Mouse (Mus musculus) brain, embryonic 18.5 days (tissue): ENCODE data around the gene Bpifb2.
"Not testable (repeated sequence)": the region's sequence is repeated elsewhere in the genome, so short reads cannot be mapped to it uniquely, and the experiment has no call there.

Source experiments
- DNase-seq: peaks from one replicate; pipeline ENCODE4 v3.0.0-alpha.2; 2012; ENCODE audit warnings: low read depth, low spot score

Gene Bpifb2

DNA sequence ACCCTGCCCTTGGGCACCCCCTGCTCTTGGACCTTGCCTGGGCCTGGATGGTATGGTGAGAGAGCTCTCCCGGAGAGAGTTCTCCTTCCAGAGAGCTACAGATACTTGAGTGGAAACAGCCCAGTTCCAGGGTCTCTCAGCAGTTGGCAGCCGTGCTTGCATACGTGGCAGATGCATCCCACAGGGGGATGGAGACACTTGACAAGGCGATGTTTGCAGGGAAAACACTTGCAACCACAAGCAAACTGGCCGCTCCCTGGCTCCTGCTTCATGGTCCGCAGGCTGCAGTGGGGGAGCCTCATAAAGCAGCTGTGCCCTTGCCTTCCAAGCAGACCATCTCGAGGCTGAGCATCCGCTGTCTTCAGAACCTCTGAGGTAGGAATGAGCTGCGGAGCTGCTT lies at the start of gene Bpifb2:
Gene Bpifb2 (plus strand): TSS at position 301 of the 400 bp plus-strand sequence.
- DNase-seq = no peak

DNA sequence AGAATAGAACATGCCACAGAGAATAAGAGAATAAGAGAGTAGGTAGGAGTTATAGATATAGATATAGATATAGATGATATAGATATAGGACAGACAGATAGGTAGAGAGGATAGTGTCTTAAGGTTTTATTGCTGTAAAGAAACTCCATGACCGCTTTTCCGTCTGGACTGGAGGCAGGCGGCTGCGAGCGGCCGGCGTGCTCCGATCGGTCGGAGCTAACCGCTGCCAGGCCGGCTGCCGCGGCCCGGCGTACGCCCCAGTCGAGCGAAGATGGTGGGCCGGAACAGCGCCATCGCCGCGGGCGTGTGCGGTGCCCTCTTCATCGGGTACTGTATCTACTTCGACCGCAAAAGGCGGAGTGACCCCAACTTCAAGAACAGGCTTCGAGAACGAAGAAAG lies 48.9 kb upstream of the Bpifb2 start:
- not testable (repeated sequence) for DNase-seq

DNA sequence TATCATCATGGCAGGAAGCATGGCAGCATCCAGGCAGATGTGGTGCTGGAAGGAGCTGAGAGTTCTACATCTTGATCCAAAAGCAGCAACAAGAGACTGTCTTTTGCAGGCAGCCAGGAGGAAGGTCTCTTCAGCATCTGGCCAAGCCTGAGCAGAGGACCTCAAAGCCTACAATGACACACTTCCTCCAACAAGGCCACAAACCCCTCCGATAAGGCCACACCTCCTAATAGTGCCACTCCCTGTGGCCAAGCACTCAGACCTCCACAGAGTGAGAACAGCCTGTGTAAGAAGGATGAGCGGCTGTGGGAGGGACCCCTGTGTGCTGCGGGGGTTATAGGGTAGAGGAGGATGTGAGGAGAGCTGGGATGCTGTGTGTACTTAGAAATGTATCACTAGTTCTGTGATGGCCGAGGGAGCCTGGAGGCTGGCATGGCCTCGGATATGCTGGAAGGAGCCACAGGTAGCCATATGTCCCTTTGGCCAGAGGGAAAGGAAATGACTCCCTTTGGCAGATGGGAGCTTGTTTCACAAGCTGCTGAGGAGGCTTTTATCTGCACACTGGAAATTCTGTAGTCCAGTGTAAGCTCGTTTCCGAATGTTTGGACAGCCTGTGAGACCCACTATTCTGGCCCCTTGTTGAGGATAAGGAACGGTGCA lies 47.5 kb upstream of the Bpifb2 start:
- no peak for DNase-seq

DNA sequence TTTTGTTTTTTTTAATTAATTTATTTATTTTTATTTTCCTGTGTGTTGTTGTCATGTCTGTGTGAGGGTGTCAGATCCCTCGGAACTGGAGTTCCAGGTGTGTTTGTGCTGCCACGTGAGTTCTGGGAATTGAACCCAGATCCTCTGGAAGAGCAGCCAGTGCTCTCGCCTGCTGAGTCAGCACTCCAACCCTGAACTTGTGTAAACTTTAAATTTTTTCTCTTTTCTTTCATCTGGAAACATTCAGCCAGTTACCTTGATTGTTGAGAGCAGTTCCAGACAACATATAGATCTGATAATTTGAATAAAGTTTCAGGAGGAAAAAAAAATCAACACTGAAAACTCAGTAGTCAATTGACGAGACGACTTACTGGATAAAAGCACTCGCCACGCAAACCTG lies 46.1 kb upstream of the Bpifb2 start:
- no peak for DNase-seq

DNA sequence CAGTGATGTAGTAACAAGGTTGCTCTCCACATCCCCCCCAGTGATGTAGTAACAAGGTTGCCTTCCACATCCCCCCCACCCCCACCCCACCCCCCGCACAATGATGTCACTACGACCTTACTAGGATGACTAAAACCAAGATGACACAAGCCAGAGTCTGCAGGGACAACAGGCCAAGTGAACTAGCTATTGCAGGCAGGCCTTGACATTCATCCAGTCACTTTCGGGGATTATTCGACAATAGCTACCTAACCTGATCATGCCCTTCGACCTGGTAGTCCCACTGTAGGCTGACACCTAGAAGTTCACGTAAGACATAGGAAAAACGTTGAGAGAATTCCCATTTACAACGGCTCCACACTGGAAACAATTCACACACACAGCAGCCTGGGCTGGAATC lies 41.6 kb upstream of the Bpifb2 start:
- no peak for DNase-seq

DNA sequence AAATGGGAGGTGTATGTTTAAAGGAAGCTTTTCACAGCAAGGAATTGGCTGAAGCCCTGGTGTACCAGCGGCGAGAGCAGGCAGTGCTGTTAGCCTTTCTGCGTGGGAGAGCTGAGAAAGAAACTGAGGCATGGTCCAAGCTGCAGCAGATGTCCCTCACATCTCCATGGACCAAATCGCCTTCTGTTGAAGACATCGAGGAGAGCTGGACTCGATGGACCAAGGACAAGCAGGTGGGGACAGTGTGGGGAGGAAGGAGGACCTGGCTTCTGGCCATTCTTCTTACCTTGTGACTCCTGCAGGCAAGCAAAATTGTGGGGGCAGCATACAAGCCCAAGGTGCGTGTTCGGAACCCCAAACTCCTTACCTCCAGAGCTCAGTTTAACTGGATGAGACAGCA lies 32.0 kb upstream of the Bpifb2 start:
- no peak for DNase-seq

DNA sequence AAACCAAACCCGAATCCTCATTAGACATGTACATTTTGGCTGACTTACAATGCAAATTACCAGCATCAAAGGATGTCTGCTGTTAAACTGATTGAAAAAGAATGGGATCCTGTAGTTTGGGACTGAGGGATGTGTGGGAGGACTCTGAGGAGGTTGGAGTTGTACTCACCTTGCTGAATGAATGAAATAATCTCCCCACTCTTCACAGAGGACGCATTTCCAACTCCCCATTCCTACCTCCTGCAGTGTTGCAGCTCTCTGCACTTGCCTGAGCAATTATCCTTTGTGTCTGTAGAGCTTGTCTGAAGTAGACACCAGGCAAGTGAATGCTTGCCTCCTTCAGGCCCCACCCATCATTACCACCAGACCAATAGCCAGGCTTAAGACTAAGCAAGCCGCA lies 26.5 kb upstream of the Bpifb2 start:
- no peak for DNase-seq

DNA sequence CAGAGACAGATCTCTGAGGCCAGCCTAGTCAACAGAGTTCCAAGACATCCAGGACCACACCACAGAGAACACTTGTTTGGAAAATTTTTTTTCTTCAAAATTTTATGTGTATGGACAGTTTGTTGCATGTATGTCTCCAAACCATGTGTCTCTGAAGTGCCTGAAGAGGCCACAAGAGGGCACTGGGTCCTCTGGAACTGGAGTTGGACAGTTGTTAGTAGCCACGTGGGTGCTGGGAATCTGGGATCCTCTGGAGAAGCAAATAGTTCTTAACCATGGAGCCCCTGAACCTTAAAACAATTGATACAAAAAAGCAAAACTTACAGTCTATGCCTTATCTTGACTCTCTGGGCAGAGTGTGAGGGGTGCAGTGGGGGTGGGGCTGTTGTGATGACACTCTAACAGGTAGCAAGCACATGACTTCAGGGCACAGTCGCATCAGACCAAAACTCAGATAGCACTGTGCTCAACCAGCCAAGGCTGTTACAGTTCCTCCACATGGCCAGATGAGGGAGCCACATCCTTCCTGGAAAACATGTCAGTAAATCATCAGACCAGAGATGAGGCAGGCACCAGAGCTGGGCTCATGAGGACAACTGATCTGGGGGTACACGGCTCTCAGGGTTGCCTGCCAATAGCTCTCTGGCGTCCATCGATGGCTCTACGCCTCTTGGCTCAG lies 24.4 kb upstream of the Bpifb2 start:
- DNase-seq = no peak

DNA sequence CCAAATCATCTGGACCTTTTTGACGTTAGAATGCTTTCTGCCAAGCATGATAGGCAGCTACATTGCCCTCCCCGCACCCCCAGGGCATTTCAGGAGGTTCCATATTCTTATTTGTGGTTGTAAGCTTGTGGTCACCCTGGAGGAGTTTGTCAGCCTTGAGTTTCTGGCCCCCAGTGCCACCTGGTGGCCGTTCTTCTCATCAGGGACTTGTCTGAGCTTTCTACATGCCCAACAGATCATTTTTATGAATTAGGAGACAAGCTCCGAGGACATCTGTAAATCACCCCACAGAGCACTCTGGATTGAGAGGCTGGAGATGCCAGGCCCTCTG lies 23.9 kb upstream of the Bpifb2 start:
- no peak for DNase-seq

DNA sequence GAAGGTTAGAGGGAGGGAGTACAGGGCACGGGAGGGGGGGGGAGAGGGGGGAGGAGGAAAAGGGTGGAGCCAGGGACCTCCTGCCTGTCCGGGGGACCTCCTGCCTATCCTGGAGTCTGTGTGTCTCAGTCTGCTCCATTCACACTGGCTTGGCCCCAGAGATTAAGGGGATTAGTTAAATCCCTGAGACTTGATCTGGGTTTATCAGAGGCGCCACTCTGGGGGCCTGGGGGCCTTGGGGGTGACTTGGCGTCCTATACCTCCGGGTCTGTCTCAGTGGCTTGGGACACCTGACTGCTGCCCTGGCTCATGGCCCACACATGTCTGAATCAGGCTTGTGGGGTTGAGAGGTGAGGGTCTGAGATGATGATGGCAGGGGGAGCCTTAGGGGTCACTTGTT lies 21.3 kb upstream of the Bpifb2 start:
- no peak for DNase-seq

DNA sequence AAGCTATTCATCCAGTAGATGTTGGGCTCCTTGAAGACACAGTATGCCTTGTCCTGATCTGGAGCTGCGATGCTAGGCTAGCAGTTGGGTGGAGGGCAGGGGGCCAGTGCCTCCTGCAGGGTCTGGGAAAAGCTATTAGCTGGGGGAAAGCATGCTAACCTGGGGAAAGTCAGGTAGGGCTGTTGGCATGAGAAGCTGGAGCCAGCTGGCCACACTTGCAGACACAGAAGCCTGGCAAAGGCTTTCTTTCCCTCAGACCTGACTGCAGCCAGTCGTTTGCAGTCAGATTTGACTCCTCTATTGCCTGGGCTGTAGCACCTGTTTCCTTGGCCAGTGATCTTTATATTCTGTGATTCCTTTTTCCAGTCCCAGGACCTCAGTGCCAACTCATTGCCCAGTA lies 15.3 kb upstream of the Bpifb2 start:
- no peak for DNase-seq

DNA sequence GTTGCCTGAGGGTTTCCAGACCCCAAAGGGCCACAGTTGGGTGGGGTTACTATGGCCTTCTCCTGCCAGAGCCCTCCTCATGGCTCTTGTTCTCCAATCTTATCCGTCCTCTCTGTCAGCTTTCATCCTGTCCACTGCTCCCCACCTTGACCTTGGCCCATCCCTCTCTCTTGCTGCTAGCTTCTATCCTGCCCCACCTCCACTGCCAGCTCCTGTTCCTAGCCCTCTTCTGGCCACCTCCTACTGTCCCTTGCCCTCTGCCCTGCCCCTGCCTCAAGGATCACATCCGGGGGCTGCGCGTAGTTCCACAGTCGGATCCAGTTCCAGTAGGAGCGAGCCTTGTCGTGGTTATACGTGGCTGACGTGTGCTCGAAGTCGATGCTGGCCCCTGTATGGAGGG lies 14.5 kb upstream of the Bpifb2 start:
- DNase-seq = no peak

DNA sequence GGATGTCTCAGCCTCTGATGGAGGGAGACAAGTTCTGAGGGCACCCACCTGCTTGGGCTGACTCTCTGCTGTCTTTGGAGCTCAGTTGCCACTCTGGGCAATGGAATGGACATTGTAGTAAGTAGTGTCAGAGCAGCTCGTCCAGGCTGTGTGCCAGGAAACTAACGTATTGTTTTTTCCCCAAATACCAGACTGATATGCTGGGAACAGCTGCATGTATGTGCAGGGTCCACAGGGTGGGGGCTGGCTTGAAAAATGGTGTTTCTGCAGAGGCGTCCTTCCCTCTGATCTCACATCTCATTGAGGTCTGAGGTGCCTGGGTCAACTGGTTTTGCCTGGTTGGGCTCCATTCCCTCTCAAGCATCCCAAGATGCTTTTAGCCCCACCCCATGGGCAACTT lies 14.1 kb upstream of the Bpifb2 start:
- no peak for DNase-seq

DNA sequence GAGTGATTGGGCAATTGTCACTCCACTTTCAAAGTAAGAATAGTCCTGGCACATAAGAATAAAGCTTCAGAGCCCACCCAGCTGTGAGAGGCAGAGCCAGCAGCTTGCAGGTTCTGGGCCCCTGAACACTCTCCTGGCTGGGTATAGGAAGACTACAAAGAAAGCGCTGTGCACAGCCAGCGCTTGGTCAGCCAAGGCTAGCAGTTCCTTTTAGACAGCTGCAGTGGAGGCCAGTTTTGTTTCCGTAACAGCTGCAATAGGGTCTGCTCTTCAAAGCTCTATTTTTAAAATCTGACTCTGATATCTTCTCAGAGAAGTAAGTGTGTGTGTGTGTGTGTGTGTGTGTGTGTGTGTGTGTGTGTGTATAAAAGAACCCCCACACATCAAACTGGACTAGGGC lies 12.9 kb upstream of the Bpifb2 start:
- no peak for DNase-seq

DNA sequence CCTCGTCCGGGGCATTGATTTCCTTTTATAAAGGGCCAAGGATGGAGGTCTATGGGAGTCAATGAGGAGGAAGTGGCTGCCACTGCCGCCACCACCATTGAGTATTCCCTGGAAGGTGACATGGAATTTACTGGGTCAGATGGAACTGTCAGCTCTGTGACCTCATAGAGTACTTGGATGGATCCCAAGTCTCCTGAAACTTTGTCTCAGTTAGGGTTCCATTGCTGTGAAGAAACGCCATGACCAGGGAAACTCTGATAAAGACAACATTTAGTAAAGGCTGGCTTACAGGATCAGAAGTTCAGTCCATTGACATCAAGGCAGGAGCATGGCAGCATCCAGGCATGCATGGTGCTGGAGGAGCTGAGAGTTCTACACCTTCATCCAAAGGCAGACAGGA lies 3.9 kb upstream of the Bpifb2 start, which contains the start of gene Sun5:
Gene Sun5 (minus strand): TSS at position 101 of the 400 bp plus-strand sequence.
- DNase-seq = no peak

DNA sequence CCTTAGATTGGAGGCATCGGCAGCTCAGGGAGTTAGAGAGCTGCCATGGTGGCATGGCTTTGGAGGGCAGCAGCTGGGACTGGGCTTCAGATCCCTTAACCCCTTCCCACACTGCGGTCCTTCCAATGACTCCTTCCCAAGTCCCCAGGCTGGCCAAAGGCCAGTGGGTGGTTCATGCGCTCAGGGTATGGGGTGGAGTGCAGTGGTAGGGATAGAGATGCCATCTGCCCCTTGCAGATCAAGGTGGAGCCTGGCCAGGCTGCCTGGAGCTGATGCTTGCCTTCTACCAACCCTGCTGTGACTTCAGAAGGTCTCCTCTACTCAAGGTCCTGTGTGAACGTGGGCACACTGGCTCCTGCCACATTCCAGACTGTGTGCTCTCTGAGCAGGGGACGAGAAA lies 24.3 kb downstream of the Bpifb2 start:
- DNase-seq = no peak

DNA sequence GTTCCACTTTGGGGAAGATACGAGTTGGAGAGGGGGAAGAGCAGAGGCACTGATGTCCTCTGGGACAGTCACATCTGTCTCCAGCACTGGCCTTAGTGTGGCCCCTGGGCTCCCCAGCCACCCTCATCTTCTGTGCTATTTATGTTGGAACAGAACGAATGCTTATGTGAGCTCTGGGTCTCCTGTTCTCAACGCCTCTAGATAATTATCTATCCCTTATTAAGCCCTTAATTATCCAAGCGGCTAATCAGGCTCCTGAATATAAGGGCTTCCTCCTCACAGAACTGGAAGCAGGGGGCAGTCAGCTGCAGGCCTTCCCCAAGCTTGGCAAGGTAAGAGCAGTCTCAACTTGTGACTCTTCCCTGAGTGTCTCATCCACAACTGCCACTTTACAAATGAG lies 25.2 kb downstream of the Bpifb2 start, which contains the start of gene Bpifb6:
Gene Bpifb6 (plus strand): TSS at position 301 of the 400 bp plus-strand sequence.
- DNase-seq = no peak

DNA sequence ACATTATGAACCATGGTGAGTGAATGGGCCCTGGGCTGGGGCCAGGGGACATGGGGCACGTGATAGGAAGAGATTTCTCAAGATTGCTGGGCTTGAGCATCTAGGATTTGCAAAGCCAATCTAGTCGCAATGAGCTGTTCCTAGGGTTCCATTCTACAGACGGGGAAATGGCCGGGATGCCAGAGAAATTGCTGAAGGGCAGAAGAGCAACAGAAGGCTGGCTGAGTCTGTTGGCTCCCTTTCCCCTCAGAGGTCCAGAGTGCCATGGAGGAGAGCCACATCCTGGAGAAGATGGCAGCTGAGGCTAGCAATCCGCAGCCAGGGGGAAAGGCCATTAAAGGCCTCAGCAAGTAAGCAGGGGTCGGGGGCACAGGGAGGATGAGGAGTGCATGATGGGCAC lies 27.9 kb downstream of the Bpifb2 start:
- DNase-seq = no peak

DNA sequence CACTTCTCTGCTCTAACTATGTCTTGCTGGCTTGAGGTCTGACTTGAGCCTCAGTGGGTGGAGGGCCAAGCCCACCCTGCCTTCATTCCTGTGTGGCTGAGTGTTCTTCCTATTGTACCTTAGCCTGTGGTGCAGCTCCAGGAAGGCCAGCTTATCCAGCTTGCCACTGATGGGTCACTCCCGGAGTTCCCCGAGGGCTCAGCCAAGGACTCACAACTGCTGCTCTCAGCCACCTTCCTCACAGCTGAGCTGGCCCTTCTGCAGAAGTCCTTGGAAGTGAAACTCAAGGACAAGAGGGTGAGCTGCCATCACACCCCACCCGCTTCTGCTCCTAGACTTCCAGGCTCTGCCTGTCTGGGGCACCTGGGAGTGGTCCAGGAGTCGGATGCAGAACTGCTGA lies 31.8 kb downstream of the Bpifb2 start:
- DNase-seq = no peak

DNA sequence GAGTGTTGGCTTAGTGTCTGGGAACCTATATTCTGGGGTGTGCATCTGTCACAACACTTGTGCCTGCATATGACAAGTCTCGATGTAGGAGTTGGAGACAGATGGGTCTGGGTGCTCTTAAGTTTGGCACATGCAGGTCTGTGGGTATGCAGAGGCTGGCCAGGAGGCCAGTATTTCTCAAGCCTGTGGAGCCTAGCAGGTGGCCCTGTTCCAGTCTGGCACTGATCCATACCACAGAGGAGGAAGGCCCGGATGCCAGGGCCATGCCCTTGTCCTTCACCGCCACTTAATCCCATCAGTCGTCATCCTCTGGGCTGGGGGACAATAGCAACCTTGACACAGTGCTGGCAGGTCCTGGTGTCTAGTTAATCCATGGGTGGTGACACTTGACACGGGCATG lies 39.3 kb downstream of the Bpifb2 start:
- DNase-seq = no peak

DNA sequence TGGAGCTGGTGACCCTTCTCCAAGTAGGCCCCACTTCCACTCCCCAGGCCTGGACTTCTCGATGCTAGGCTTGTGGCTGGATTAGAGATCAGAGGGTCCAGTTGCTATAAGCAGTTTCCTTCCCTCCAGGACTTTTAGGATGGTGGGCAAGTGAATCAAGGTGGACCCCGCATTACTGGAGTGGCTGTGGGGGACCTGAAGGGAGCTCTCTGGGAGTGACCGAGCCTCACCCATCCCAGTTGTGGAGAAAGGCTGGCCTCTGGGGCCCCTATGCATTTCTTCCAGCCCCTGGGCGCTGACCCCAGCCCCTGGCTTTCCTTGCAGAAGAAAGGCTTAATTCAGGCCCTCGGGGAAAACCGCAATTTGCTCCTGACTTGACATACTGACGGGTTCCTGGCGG lies 43.1 kb downstream of the Bpifb2 start, which contains the start of gene Bpifb3:
Gene Bpifb3 (plus strand): TSS at position 301 of the 400 bp plus-strand sequence.
- DNase-seq = no peak

DNA sequence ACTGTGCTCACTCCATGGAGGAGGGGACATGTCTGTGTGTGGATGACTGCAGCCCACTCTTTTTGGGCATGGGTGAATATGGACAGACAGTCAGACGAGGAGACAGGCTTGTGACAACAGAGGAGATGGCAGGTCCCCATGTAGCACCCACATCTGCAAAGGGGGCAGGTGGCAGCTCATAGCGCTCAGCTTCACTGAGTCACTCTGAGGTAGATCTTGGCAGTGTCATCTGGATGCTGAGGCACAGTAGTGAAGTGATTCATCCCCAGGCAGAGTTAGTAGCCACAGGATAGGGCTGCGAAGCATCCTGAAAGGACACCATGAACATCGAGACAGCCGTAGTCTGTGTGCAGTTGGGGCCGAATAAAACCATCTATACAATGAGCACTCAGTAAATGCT lies 46.4 kb downstream of the Bpifb2 start:
- no peak for DNase-seq

DNA sequence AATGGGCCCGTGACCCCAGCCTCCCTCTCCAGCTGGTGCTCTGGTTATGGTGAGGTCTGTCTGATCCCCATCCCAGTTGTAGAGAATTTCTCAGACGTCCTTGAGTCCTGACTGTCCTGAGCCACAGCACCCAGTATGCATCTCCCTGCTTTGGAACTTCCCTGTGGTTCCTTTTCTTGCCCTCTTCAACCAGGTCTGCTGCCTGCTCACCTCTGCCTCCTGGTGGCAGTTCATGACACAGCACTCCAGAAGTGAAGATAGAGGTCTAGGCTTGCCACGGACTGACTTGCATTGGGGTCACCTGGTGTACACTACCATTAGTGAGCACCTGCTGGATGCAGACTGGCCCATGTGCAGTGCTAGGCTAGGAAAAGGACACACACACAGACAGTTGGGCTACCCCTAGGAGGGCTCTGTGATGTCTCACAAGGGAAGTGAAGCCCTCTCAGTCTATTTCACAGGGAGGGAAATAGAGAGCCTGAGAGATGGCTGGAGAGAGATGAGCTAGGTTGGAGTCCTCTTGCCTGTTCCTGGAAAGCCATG lies 55.1 kb downstream of the Bpifb2 start:
- DNase-seq = no peak
